Mouse (Mus musculus): ENCODE data around the gene Tmem35b. TPM values are rescaled to one million over a fixed set of nuclear protein-coding genes. Genes with fewer than 3 reads are reported as not detected.
A peak's percentile ranks its signal among the peaks of the same experiment; 100 is the strongest.

The Tmem35b gene
- total and polyA plus RNA-seq, 2 experiments from 2014 or later: 5.4 to 12.8 TPM

DNA sequence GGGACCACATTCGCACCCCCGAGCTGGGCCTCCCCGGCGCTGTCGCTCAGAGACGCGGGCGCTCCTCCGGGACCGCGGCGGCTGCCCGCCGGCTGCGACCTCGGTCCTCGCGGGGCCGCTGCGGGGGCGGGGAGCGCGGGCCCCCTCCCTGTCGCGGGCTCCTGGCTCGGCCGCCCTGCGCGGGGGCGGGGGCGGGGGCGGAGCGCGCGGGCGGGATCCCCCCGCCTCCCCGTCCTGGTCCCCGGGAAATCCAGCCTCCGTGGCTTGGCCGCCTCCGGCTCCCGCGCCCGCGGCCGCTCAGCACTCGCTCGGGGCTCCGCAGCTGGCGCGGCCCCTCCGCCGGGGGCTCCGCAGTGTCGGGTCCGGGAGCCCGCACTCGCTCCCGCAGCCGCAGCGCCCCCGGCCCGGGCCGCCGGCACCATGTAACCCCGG is 45.4 kb downstream of the Tmem35b start, which contains the start of gene Dlgap3:
TSS of gene Dlgap3 (plus strand) at position 291 of the 432 bp plus-strand sequence.
- no peaks in the 10 kb centered on the region for H3K36me3 ChIP-seq (ENCODE audit: insufficient read depth, low read length)
- peak within 1 kb of the TSS; percentile 78 for H3K27ac ChIP-seq (ENCODE audit: low read depth, low read length)
- H3K9me3 ChIP-seq (ENCODE audit: low read length): no peaks in the 10 kb centered on the region
- H3K27me3 ChIP-seq (ENCODE audit: insufficient read depth, low read length): no peaks in the 10 kb centered on the region
- no peak for TF ChIP-seq CTCF (IDR thresholded peaks at IDR 0.05)
- DNase-seq (ENCODE audit: low spot score) (peak; percentile 69), ATAC-seq (ENCODE audit: low FRiP score) (peak; percentile 59)
- H3K9ac ChIP-seq (replicated peaks; ENCODE audit: low read length, poor library complexity, severe bottlenecking): peak within 1 kb of the TSS; percentile 94
- under 1% methylated on average over 35 of the region's 67 CpGs for WGBS
- H3K4me2 ChIP-seq (ENCODE audit: low read depth, low read length, poor library complexity, severe bottlenecking): peak within 1 kb of the TSS; percentile 94
- peaks cover 21% of the 10 kb centered on the region; the same call in 1 of the 2 replicates for H3K4me1 ChIP-seq (ENCODE audit: insufficient read depth, low read length)
- H3K4me3 ChIP-seq (ENCODE audit: low read depth, low read length): peak within 1 kb of the TSS; percentile 97

DNA sequence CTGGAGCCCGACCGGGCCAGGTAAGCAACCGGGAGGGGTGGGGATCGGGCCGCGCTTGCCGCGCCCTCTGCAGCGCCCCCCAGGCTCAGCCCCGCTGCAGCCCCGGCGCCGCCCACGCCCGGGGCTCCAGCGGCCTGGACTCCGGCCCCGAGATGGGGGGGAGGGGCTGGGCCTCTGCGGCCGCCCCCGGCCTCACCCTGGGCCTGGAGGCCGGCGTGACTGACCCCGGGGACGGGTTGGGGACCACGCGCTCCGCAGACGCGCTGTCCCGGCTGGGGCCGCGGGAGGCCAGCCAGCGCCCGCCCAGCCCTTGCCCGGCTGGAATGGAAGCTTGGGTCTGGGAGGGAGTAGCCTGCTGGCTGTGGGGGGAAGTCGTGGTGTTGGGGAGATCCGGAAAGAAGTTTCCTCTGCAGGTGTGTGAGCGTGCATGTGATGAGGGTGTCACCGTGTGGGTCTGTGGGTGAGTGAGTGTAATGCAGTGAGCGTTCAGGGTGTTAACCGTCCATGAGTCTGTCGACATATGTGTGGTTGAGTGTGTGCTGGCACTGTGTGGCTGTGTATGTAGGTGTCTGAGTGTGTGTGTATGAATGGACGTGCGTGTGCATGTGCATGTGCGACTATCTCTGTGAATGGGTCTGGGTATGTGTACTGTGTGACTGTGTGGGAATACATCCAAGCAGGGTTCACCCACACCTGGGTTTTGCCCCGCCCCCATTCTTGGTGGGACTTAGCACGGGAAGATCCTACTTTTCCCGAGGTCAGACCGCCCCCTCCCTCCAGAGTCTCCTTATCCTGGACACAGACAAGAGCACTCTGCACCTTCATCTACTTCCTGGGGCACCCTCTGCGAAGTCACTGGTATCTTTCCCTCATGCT is 46.1 kb downstream of the Tmem35b start:
- peak; percentile 53 for ATAC-seq (ENCODE audit: low FRiP score)
- Histone ChIP-seq H3K27me3 (ENCODE audit: insufficient read depth, low read length) (no peaks in the 10 kb centered on the region), H3K4me1 (ENCODE audit: insufficient read depth, low read length) (peaks cover 21% of the 10 kb centered on the region; the same call in 1 of the 2 replicates), H3K9ac (replicated peaks; ENCODE audit: low read length, poor library complexity, severe bottlenecking) (peak overlapping the region; percentile 94), H3K27ac (ENCODE audit: low read depth, low read length) (peak overlapping the region; percentile 78), H3K4me3 (ENCODE audit: low read depth, low read length) (peak overlapping the region; percentile 97), H3K9me3 (ENCODE audit: low read length) (no peaks in the 10 kb centered on the region), H3K36me3 (ENCODE audit: insufficient read depth, low read length) (no peaks in the 10 kb centered on the region), H3K4me2 (ENCODE audit: low read depth, low read length, poor library complexity, severe bottlenecking) (peak overlapping the region; percentile 94)
- WGBS: 4% methylated on average over 39 of the region's 51 CpGs
- TF ChIP-seq CTCF (IDR thresholded peaks at IDR 0.05): no peak
- DNase-seq (ENCODE audit: low spot score): peak; percentile 34

DNA sequence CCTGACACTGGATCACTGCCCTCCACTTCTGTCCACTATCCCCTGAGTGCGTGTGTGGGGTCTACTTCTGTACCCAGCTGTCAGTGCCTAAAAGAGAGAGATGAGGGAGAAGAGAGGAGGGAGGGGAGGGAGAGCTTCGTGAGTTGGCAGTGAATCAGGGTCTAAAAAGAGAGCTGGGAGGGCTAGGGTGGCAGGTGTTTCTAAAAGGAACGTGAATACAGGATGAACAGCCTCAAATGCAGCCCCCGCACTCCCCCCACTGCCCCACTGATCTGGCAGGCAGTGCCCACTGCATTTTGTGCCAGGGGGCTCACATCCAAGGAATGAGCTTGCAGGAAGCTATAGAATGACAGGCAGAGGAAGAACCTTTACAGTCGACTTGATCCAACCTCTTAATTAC is 47.4 kb downstream of the Tmem35b start:
- Histone ChIP-seq H3K4me3 (ENCODE audit: low read depth, low read length) (no peak overlapping the region), H3K4me2 (ENCODE audit: low read depth, low read length, poor library complexity, severe bottlenecking) (peak overlapping the region; percentile 38), H3K9ac (replicated peaks; ENCODE audit: low read length, poor library complexity, severe bottlenecking) (no peak overlapping the region; the same call in 1 of the 2 replicates), H3K9me3 (ENCODE audit: low read length) (no peaks in the 10 kb centered on the region), H3K27ac (ENCODE audit: low read depth, low read length) (no peak overlapping the region), H3K4me1 (ENCODE audit: insufficient read depth, low read length) (peaks cover 21% of the 10 kb centered on the region; the same call in 1 of the 2 replicates), H3K27me3 (ENCODE audit: insufficient read depth, low read length) (no peaks in the 10 kb centered on the region), H3K36me3 (ENCODE audit: insufficient read depth, low read length) (no peaks in the 10 kb centered on the region)
- peak; percentile 62 for DNase-seq (ENCODE audit: low spot score)
- WGBS: 24% methylated on average over 5 of the region's 5 CpGs
- no peak for ATAC-seq (ENCODE audit: low FRiP score)
- no peak for TF ChIP-seq CTCF (IDR thresholded peaks at IDR 0.05)

DNA sequence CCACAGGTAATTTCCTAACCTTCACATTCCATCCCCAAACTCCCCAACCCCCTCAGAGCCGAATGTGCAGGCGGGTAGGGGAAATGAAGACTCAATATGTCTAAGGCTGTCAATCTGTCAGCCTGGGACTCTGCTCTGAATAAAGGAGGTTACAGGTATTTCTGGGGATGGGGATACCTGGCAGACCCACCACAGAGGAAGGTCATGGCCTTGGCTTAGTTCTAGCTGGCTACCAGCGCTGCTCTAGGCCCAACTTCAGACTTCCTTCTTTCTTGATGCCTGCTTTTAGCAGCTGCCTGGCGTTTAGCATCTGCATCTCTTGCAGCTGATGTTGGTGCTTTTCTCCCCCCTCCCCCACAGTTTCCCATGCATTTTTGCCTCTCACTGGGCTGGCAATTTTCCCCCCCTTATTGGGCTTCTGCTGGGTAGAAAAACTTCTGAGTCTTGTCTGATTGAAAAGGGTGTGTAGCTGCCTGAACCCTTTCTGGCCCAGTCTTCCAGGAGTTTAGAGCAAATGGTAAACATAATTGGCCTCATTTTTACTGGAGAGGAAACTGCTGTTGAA is 47.9 kb downstream of the Tmem35b start:
- H3K4me3 ChIP-seq (ENCODE audit: low read depth, low read length): no peak overlapping the region
- H3K27ac ChIP-seq (ENCODE audit: low read depth, low read length): no peak overlapping the region

DNA sequence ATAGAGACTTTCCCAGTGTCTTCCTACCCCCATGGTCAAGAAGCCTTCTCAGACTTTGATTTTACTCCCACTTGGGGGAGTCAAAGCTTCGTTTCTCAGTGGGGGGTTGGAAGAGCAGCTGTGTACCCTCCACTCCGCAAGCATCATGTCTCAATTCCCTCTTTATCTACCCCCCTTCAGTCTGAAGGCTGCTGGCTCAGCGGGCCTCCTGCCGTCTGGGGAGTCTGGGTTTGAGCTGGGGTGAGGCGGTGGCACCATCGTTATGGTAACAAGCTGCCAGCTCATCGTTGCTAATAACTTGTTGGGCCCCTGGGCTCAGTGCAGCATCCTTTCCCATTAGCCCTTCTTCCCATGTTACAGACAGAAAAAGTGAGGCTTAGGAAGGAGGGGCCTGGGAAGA is 48.6 kb downstream of the Tmem35b start:
- Histone ChIP-seq H3K36me3 (ENCODE audit: insufficient read depth, low read length) (no peaks in the 10 kb centered on the region), H3K27me3 (ENCODE audit: insufficient read depth, low read length) (no peaks in the 10 kb centered on the region), H3K4me3 (ENCODE audit: low read depth, low read length) (no peak overlapping the region), H3K27ac (ENCODE audit: low read depth, low read length) (no peak overlapping the region), H3K9ac (replicated peaks; ENCODE audit: low read length, poor library complexity, severe bottlenecking) (peak overlapping the region; percentile 9; the same call in 1 of the 2 replicates), H3K4me1 (ENCODE audit: insufficient read depth, low read length) (peaks cover 21% of the 10 kb centered on the region; the same call in 1 of the 2 replicates), H3K4me2 (ENCODE audit: low read depth, low read length, poor library complexity, severe bottlenecking) (peak overlapping the region; percentile 7), H3K9me3 (ENCODE audit: low read length) (no peaks in the 10 kb centered on the region)
- no peak for ATAC-seq (ENCODE audit: low FRiP score)
- WGBS: 8% methylated on average over 7 of the region's 7 CpGs
- no peak for DNase-seq (ENCODE audit: low spot score)
- no peak for TF ChIP-seq CTCF (IDR thresholded peaks at IDR 0.05)

More for the DNA sequence above, 47.9 kb downstream of the Tmem35b start:
- Histone ChIP-seq H3K27me3 (ENCODE audit: insufficient read depth, low read length) (no peaks in the 10 kb centered on the region), H3K9ac (replicated peaks; ENCODE audit: low read length, poor library complexity, severe bottlenecking) (peak overlapping the region; percentile 29; the same call in 1 of the 2 replicates), H3K36me3 (ENCODE audit: insufficient read depth, low read length) (no peaks in the 10 kb centered on the region), H3K9me3 (ENCODE audit: low read length) (no peaks in the 10 kb centered on the region), H3K4me2 (ENCODE audit: low read depth, low read length, poor library complexity, severe bottlenecking) (peak overlapping the region; percentile 38), H3K4me1 (ENCODE audit: insufficient read depth, low read length) (peaks cover 21% of the 10 kb centered on the region; the same call in 1 of the 2 replicates)
- TF ChIP-seq CTCF (IDR thresholded peaks at IDR 0.05): no peak
- WGBS: 37% methylated on average over 4 of the region's 4 CpGs
- DNase-seq (ENCODE audit: low spot score) (no peak), ATAC-seq (ENCODE audit: low FRiP score) (no peak)
